Mouse (Mus musculus) hindbrain, embryonic 13.5 days (tissue): ENCODE results near the gene Olfr1170. TPM values are rescaled to one million over a fixed set of nuclear protein-coding genes. Genes with fewer than 3 reads are reported as not detected.

Experiments used
- ATAC-seq: fragments of 200-750 bp; cut with Nextera tagmentation; 2 replicates; pipeline ENCODE4 v1.8.0; 2017; ENCODE audit warnings: moderate TSS enrichment; ENCODE audit not compliant: low FRiP score
- H3K27ac ChIP-seq: fragments of 300-500 bp; sonication (generic); 2 replicates; pipeline ENCODE4 v1.5.1; 2015; ENCODE audit warnings: inconsistent platforms, mild to moderate bottlenecking, moderate library complexity
- H3K27me3 ChIP-seq: fragments of 300-500 bp; sonication (generic); 2 replicates; pipeline ENCODE4 v1.6.1; 2015; ENCODE audit warnings: mild to moderate bottlenecking, inconsistent platforms
- H3K36me3 ChIP-seq: fragments of 300-500 bp; sonication (generic); 2 replicates; pipeline ENCODE4 v1.6.1; 2015; ENCODE audit warnings: mild to moderate bottlenecking, inconsistent platforms
- H3K4me1 ChIP-seq: fragments of 300-500 bp; sonication (generic); replicated peaks from 2 replicates; pipeline ENCODE4 v1.6.1; 2015; ENCODE audit warnings: inconsistent platforms
- H3K4me2 ChIP-seq: fragments of 300-500 bp; sonication (generic); 2 replicates; pipeline ENCODE4 v1.6.1; 2015; ENCODE audit warnings: inconsistent platforms, mild to moderate bottlenecking, moderate library complexity
- H3K4me3 ChIP-seq: fragments of 300-500 bp; sonication (generic); 2 replicates; pipeline ENCODE4 v1.5.1; 2015; ENCODE audit warnings: mild to moderate bottlenecking, inconsistent platforms
- H3K9ac ChIP-seq: fragments of 300-500 bp; sonication (generic); 2 replicates; pipeline ENCODE4 v1.6.1; 2015; ENCODE audit warnings: mild to moderate bottlenecking, inconsistent platforms
- H3K9me3 ChIP-seq: fragments of 300-500 bp; sonication (generic); 2 replicates; pipeline ENCODE4 v1.6.1; 2016; ENCODE audit warnings: inconsistent platforms
- WGBS: fragments of 180-500 bp; shearing (Covaris S2); methylation state at CpG from one replicate; pipeline ENCODE4 v1.1.7; 2015; 5-methylcytosine and 5-hydroxymethylcytosine counted together
- polyA plus RNA-seq: library from polyadenylated mRNA; unstranded; fragments of >200 nt; fragmentation: Nextera tagmentation; extraction: Ambion mirVana; gene quantifications from 2 replicates; pipeline ENCODE4 v1.2.1, GENCODE M21; 2015

Gene Olfr1170
- not detected in 2 replicates for polyA plus RNA-seq

DNA sequence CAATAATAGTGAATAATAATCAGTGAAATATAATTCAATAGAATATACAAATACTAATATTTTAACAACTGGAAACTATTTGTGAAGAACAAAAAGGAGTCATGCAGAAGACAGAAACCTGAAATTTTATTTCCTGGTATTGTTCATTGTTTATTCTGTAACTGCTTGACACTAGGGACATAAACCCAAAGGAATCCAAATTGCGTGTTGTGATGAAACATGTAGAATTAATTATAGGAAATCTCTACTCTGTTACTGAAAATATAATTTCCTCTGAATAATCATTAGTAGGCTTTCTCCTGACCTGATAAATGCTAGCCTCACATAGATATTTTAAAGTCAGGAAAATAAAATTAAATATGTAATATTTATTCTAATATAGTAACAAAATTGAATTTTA lies at the start of gene Olfr1170:
Gene Olfr1170 (minus strand): TSS at position 101 of the 400 bp plus-strand sequence.
- no peak within 1 kb of the TSS for H3K4me3 ChIP-seq
- no peaks in the 10 kb centered on the region for H3K4me1 ChIP-seq
- 76% methylated on average over 1 of the region's 1 CpGs for WGBS
- H3K27ac ChIP-seq, result no peak within 1 kb of the TSS
- ATAC-seq, result no peak
- no peak within 1 kb of the TSS for H3K9ac ChIP-seq
- H3K27me3 ChIP-seq, result no peaks in the 10 kb centered on the region
- H3K9me3 ChIP-seq, result no peaks in the 10 kb centered on the region
- H3K4me2 ChIP-seq, result no peak within 1 kb of the TSS
- no peaks in the 10 kb centered on the region for H3K36me3 ChIP-seq

DNA sequence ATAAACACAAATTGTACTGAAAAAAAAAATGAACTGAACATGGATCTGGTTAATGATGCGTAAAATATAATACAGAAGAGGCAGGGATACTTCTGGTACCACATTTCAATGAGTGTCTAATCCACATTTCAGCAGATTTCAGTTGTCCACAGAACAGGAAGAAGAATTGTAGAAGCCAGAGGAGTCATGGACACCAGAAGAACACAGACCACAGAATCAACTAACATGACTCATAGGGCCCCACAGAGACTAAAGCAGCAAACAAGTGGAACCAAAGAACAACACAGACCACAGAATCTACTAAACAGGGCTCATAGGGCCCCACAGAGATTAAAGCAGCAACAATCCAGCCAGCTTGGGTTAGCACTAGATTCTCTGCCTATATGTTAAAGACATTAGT lies 7.3 kb downstream of the Olfr1170 start:
- Histone ChIP-seq H3K36me3 (no peaks in the 10 kb centered on the region), H3K4me2 (no peak overlapping the region), H3K9ac (no peak overlapping the region), H3K4me1 (no peaks in the 10 kb centered on the region), H3K4me3 (no peak overlapping the region), H3K27ac (no peak overlapping the region), H3K9me3 (peaks cover 5% of the 10 kb centered on the region; the same call in 1 of the 2 replicates), H3K27me3 (no peaks in the 10 kb centered on the region)
- ATAC-seq, result no peak
- WGBS, result 90% methylated on average over 1 of the region's 1 CpGs

DNA sequence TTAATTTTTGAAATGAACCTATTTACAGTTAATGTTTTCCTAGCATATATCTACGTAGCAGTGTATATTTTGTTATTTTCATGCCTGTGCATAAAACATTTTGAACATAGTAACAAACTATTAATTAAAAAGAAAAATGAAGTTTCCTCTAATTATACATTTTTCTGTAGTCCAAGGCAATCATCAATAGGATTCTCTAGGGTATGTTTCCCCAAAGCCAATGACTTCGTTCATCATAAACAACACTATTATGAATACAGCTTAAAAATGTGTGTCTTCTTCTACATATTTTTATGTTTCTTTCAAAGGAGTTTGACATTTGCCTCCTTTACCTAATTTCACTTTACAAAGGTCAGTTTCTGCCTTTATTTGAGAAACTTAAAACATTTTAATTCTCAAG lies 46.6 kb downstream of the Olfr1170 start, which contains the start of gene Olfr1168:
Gene Olfr1168 (plus strand): TSS at position 301 of the 400 bp plus-strand sequence.
- no peak within 1 kb of the TSS for H3K4me3 ChIP-seq
- H3K9me3 ChIP-seq, result no peaks in the 10 kb centered on the region
- ATAC-seq, result no peak
- no peaks in the 10 kb centered on the region for H3K4me1 ChIP-seq
- no peaks in the 10 kb centered on the region for H3K36me3 ChIP-seq
- no peak within 1 kb of the TSS for H3K9ac ChIP-seq
- 94% methylated on average over 2 of the region's 2 CpGs for WGBS
- H3K27me3 ChIP-seq, result no peaks in the 10 kb centered on the region
- no peak within 1 kb of the TSS for H3K4me2 ChIP-seq
- H3K27ac ChIP-seq, result no peak within 1 kb of the TSS

Other genes with a start within 250 kb of the Olfr1170 start
- gene Olfr1158, start 238.2 kb downstream of the Olfr1170 start, polyA plus RNA-seq, result not detected in 2 replicates
- not detected in 2 replicates for gene Olfr1160, start 220.1 kb downstream of the Olfr1170 start, polyA plus RNA-seq
- gene Olfr1161, start 205.6 kb downstream of the Olfr1170 start, polyA plus RNA-seq, result not detected in 2 replicates
- gene Olfr73, start 190.6 kb downstream of the Olfr1170 start, polyA plus RNA-seq, result not detected in 2 replicates
- not detected in 2 replicates for gene Olfr1162, start 177.2 kb downstream of the Olfr1170 start, polyA plus RNA-seq
- not detected in 2 replicates for gene Olfr1163, start 156.5 kb downstream of the Olfr1170 start, polyA plus RNA-seq
- gene Olfr1164, start 134.4 kb downstream of the Olfr1170 start, polyA plus RNA-seq, result not detected in 2 replicates
- not detected in 2 replicates for gene Olfr1166, start 100.1 kb downstream of the Olfr1170 start, polyA plus RNA-seq
- not detected in 2 replicates for gene Olfr1167, start 73.1 kb downstream of the Olfr1170 start, polyA plus RNA-seq
- not detected in 2 replicates for gene Olfr1168, start 46.5 kb downstream of the Olfr1170 start, polyA plus RNA-seq
- not detected in 2 replicates for gene Olfr1173, start 51.5 kb upstream of the Olfr1170 start, polyA plus RNA-seq
- gene Olfr1174-ps, start 86.8 kb upstream of the Olfr1170 start, polyA plus RNA-seq, result not detected in 2 replicates
- not detected in 2 replicates for gene Olfr1175-ps, start 98.9 kb upstream of the Olfr1170 start, polyA plus RNA-seq
- gene Olfr1176, start 108.4 kb upstream of the Olfr1170 start, polyA plus RNA-seq, result not detected in 2 replicates
- not detected in 2 replicates for gene Olfr1177-ps, start 118.2 kb upstream of the Olfr1170 start, polyA plus RNA-seq
- gene Olfr1178, start 158.7 kb upstream of the Olfr1170 start, polyA plus RNA-seq, result not detected in 2 replicates
- gene Olfr1179, start 178.1 kb upstream of the Olfr1170 start, polyA plus RNA-seq, result not detected in 2 replicates
- gene Olfr1180, start 190.8 kb upstream of the Olfr1170 start, polyA plus RNA-seq, result not detected in 2 replicates
- not detected in 2 replicates for gene Olfr1181, start 197.8 kb upstream of the Olfr1170 start, polyA plus RNA-seq
- gene Gm13757, start 220.8 kb upstream of the Olfr1170 start, polyA plus RNA-seq, result not detected in 2 replicates
- gene Olfr1183, start 226.5 kb upstream of the Olfr1170 start, polyA plus RNA-seq, result not detected in 2 replicates